Mouse (Mus musculus): ENCODE results near the gene Msantd2.

The Msantd2 gene

DNA sequence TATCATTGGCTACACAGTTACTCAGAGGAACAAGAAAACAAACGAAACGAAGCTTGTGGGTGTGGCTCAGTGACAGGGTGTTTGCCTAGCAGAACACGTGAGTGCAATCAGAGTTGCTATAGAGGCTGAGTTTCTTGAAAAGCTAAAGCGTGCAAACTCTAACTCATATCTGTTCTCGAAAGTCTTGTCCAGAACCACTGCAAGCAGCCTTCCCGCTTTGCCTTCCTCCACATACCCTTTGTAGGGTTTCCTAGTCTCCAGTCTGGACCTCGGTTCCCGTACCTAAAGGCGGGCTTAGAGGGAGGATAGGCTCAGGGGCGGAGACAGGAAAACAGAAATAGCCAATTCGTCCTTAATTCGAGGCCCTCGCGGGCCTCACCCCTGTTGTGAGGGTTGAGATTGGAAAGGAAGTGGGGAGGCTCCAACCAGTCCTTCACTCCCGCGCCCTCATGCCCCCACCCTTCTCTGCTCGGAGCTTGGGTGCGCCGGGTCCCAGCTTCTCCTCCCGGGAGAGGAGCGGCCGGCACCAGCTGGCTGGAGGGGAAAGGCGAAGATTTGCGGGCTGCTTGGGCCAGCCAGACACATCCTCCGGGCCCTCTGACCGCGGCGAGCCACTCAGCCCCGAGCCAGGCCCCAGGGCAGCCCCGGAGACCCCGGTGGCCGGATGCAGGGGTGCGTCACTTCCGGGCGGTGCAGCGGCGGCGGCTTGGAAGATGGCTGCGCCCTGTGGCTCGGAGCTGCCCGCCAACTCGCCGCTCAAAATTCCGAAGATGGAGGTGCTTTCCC is at the start of gene Msantd2:
Gene Msantd2, plus strand, starts transcription at position 709 of the 786 bp plus-strand sequence.
- DNase-seq: peak; percentile 92

DNA sequence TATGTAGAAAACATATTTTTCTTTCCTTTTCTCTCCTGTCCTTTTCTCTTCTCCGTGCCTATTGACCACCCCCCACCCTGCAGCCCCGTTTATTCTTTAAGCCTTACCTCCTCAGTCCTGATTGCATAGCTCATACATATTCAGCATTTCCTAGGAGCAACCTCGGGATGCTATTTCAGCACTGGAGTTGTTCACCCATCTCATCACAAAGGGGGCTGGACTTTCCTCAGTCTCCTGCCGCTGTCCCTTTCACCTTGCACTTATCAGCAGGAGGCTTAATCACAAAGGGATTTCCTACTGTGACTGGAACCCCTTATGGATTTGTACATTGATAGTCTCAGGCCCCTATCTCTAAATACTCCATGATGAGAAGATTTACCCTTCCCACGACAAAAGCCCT is 36.7 kb upstream of the Msantd2 start:
- no peak for DNase-seq

DNA sequence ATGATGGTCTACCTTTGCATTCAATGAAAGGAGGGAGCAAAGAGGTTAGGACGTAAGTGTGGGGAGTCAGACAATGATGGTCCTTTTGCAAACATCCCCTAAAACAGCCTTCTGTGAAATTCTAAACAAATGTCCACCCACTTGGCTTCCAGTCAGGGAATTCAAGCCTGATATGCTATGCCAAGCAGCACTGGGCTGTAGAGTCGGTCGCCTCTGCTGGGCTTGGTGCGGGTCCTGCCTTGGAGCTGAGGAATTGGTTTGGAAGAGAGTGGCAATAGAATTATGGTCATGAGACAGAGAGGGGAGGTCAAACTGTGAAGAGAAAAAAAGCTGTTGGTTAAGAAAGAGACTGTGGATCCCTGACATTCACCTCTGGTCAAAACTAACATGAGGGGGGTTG is 35.8 kb upstream of the Msantd2 start:
- no peak for DNase-seq

DNA sequence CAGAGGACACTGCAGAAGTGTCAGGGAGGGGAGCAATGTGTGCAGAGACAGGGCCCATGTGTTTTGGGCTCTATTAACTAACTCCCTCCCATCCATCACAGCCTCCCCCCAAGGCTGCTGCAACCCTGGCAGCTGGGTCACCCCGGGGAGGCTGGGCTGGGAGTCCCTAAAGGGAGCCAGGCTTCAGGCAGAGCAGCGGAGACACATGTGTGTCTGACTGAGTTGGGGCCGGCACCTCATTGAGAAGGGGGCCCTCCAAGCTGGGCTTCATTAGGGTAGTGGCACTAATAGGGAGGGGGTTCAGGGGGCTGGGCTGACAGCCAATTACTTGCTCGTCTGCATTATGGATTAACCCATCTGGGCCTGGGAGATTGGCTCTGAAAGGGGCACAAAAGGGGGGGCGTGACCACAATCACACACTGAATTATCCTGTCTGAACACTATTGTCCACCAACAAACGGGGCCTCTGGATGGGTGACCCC is 35.1 kb upstream of the Msantd2 start:
- peak; percentile 67 for DNase-seq

DNA sequence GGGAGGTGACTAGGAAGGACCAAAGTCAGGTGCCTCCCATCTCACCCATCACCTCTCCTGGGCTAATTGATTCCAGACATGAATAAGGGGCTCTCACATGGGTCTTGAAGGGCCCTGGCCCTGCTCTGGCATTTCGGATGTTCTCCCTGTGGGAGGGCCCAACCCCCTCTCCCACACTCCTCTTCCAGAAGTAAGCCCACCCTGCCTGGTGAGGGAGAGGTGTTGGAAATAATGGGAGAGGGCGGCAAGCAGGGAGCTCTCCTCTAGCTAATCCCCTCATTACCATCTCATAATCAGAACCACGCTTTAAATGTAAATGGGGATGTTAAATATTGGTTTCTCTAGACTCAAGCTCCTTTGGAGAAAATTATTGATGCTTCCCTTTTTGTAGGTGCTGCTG is 34.1 kb upstream of the Msantd2 start:
- DNase-seq: no peak

DNA sequence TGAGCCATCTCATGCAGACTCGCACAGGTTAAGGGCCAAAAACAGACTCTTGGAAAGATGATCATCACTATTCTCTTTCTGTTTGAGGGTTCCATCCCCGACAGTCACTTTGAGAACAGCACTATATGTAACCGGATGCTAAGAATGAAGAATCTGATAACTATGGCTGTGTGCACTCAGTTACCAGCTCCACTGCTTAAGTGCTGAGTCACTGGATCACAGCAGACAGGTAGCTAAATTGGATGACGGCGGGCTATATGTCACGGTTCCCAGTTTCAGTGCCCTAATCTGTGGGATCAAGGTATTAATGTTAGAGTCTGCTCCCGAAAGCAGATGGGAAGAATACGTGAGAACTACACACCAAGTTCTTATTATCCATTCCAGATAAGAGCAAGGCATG is 33.3 kb upstream of the Msantd2 start:
- no peak for DNase-seq

DNA sequence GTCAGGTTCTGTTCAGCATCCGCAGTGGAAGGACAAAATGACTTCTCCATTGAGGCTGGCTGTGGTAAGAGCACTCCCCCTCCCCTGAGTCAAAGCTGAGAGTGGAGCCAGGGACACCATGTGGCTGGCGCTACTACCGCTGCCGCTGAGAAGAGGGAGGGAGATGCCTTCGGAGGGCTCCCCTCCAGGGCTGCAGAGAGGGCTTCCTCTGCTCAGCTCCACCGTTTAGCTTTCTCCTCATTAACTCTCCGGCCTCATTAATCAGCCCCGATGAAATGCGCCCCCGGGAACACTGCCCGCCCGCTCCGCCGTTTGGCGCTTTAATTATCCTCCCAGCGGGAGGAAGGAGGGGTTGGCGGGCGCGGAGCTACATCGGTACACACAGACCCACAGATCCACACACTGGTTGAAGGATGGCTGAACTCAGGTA is 32.6 kb upstream of the Msantd2 start:
- peak; percentile 70 for DNase-seq

DNA sequence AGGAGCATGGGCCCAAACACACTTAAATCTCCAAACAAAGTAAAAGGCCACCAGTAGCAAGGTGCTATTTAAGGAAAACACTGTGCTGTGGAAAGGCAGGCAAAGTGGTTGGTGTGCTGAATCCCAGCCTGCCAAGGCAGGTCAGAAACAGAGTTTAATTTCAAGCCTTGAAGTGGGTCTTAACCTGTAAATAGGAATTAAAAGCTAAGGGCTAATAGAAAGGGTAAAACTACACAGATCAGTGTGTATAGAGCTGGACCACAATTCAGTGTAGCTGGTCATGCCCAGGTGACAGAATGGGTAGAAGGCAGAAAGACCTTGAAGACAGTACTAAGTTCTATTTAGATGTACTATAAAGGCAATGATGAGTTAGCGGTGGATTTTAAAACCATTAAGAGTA is 32.0 kb upstream of the Msantd2 start:
- no peak for DNase-seq

DNA sequence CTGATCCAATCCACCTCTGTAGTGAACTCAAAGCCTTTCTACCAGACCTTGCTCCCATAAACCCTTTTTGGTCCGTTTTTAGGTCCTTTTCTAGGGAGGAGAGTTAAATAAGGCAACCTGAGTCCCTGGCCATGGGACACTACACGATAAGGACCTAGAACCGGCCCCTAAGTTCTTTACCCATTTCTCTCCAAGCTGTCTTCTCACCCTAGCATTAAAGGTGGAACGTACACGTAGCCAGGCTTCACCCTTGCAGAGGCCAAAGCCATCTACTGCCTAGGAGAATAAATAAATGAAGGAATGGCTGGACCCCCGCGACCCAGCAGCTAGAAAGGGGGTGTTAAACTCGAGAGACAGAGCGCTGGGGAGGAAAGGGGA is 29.5 kb upstream of the Msantd2 start:
- no peak for DNase-seq

DNA sequence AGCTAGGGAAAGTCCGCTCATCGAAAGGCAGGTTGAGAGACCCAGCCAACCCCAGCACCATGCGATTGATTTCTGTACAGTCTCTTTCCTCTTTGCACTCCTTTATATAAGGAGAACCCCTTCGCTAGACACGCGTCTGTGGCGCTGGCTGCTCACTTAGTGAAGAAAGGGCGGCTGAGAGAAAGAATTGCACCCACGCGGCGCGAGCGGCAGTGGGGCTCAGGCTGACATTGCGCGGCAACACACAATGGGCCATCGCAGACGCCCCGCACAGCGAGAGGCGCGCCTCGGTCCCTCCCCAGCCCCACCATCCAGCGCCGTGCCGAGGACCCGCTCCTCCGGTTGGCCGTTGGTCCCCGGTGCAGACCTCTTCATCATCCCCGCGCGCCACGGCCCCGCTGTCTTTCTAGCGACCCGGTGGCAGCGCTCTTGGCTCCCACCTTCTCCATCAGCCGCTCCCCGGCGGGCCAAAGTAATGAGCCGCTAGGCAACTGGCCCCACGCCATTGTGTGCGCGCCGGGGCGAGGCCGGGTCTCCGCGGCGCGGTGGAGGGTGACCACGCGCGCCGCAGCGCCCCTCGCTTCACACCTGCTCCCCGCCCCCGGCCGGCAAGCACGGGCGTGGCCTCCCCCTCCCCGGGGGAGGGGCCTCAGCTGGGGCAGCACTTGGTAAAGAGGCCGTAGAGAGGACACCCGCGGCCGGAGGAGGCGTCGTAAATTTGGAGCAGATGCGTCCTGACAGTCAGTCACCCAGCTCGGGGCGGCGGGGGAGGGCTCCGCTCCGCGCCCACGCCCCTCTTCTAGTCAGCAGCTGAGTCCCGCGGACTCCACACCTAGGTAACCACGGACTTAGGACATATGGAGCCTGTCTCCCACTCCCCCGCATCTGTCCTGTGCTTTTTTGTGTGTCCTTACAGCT is 28.8 kb upstream of the Msantd2 start:
- peak; percentile 76 for DNase-seq

DNA sequence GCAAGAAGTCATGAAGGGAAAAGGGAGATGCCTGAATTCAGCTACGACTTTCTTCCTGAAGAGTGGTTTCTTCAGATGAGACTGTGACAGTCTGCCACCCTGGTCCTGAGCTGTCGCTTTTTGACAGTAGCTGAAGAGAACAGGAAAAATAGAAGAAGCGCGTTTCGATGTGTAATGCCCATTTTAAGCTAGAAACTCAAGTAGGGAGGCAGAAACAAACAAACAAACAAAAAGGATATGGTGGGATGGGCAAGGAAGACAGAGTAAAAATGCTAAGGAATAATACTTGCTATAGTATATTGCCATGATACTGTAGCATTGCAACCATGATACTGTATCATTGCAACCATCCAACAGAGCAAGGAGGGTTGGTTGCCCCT is 28.2 kb upstream of the Msantd2 start:
- DNase-seq: no peak

DNA sequence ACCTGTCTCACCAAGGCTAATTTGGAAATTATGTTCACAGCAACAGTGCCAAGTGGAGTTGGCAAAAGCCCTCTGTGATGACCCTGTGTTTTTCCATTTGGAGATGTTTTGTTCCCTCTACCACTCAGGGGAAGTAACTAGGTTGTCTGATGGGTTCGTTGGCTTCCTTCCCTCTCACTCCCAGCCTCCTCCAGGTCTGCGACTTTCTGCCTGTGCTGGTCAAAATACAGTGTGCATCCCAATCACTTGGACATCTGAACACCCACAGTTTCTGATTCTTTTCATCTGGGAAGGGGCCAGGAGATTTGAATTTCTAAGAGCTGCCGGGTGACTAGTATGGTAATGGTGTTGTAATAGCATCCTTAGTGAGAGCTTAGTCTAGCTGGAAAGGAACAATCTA is 27.5 kb upstream of the Msantd2 start:
- DNase-seq: no peak

DNA sequence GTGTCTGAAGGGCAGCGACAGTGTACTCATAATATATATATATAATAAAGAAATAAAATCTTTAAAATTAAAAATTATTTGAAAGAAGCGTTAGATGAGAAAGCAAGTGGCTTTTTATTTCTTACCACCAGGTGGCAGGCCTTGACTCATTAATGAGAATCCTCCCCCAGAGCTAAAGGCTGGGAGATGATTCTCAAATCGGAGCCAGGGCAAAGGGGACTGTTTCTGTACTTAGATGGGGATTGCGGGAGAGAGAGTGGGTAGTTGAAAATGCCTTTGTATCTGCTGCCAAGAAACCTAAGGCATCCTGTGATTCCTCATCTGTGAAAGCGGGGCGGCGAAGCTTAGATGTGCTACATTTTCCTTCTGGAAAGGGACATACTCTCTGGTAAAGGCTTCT is 26.4 kb upstream of the Msantd2 start:
- peak; percentile 85 for DNase-seq

DNA sequence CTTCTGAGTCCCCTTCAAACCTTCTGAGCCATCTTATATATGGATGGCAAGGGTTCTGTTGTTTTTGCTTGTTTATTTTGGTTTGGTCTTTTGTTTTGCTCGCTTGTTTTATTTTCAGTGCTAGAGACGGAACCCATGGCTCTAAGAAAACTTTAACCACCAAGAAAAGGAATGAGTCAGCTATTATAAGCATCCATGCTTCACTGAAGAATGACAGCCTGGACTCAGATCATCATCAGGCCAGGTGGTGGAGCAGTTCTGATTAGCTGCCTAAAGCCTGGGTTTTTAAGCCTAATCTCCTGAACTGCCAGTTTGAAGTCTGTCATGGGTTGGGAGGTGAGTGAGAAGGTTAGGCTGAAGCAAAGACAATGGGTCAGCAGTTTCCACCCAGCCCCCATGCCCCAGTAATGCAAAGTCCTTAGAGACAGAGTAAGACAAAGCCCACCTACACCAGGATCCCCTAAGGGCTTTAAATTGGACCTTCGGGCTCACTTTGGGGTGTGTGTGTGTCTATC is 15.5 kb upstream of the Msantd2 start:
- DNase-seq: no peak

DNA sequence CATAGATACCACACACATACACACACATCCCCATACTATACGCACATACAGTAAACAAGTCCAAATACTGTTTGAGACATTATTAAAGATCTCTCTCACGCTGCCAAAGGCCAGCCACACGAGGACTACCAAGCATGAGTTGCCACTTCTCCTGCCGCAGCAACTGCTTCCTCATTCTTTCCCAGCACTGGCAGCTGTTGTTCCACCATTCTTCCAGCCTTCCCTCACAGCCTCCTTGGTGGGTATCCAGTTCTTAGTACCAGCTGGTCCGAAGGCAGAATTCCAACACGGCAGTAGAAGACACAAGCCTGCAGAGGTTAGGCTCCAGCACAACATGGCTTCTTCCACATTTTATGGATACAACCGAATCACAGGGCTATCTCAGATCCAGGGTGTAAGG is 14.2 kb upstream of the Msantd2 start:
- DNase-seq: no peak

DNA sequence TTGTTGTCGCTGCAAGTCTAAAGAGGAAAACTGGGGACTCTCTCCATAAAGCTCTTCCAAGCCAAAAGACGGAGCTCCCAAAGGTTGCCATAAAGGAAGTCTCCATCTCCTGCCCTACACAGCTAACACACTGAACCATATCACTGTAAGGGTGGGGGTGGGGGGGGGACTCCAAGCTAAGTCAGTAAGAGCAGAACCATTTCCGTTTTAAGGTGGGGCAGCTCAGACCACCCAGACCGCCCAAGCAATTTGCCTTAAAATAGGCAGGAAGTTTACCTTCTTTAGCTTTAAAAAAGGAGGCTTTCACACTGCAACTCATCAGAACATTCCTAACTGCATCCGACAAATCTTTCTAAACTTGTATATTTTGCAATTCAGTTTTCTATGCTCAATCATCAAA is 4.0 kb upstream of the Msantd2 start:
- DNase-seq: no peak

DNA sequence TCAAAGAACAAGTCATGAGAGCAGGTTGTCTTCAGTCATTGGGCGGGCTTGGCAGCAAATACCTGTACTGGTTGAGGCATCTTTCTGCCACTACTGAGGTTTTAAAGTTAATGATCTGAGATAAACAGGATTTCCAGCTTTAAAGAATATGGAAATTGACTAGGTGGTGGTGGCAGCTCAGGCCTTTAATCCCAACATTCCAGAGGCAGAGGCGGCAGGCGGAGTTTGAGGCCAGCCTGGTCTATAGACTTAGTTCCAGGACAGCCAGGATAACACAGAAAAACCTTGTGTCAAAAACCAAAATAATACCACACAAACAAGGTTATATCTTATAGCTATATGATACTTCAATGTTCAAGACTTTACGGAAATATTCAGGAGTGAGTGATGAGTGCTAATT is 1.1 kb upstream of the Msantd2 start:
- no peak for DNase-seq

DNA sequence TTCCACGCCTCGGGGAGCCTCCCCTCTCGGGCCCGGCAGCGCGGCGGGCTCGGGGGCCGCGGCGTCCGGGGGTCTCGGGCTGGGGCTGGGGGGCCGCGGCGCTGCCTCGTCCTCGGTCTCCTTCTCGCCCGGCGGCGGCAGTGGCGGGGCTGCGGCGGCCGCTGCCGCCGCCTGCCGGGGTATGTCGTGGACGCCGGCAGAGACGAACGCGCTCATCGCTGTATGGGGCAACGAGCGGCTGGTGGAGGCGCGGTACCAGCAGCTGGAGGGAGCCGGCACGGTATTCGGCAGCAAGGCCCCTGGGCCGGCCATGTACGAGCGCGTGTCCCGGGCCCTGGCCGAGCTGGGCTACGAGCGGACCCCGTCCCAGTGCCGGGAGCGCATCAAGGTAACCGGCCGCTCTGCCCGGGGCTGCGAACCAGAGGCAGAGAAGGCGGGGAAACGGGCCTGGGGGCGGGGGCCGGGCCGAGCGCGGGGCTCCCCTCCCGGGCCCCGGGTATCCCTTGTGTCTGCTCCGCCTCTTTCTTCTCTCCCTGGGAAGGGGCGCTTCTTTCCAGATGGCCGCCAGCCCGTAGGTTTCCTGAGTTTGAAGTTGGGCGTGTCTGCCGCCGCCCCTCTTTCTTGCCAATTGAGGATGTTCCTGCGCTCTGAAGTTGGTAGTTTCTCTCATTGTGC is 464 bp downstream of the Msantd2 start:
- DNase-seq: peak; percentile 85

DNA sequence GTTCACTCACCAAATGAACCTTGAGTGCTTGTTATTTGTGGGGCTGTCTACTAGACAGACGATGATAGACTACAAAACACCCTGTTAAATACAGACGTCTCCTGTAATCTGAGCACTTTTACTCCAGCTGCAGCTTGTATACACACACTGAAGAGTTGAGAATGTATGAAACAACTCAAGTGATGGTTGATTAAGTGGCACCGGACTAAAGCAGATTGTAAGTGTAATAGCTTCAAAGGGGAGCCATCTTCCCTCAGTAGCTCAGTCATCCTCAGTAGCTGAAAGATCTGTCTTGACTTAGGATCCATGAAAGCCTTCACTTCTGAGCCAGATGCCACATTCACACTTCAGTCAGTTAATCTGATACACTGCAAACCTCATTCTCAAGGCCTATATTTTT is 6.6 kb downstream of the Msantd2 start:
- no peak for DNase-seq

DNA sequence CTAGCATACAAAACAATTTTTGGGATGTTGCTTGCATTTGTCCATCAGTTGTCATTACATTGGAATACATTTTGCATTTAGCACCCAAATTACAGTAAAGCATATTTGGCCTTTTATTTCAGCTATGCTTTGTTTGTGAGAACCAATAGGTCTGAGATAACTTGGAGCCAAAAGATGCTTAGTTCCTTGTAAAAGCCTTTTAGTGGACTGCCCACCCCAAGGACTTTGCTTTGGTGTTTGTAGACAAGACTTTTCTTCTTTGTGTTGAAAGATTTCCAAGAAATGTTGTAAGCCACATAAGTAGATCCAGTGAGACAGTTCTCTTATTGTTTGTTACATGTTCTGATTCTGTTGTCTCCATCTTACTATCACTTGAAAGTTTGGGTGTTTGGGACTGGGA is 7.2 kb downstream of the Msantd2 start:
- no peak for DNase-seq

DNA sequence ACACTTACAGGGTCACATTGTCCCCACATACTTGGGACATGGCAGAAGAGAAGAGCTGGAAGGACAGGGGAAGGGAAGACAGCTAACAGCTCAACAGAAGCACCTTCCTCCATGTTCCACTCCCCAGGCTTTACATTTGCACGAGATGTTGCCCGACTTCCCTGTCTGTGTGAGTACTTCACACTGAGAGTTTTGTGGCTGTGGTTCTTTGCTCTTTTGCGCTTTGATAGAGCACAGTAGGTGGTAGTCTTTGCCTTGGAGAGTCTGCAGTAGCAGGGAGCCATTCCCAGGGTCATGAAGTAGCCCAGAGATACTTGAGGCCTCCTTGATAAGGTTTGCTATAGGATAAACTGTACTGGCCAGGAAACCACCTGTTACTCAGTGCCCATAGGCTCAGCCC is 11.1 kb downstream of the Msantd2 start:
- DNase-seq: no peak

DNA sequence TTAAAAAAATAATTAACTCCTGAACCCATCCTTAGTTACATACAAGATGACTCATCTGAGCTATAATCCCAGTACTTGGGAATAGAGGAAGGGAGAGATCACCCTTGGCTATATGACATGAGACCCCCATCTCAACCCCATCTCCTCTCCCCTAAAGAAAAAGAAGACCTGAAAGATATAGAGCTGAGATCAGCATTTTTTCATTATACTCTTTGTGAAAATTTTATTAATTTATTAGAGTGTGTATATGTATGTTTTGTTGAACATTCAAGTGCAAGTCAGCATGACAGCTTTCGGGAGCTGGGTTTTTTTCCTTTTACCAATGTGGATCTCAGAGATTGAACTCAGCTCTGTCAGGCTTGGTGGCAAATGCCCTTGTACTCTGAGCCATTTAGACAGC is 12.1 kb downstream of the Msantd2 start:
- no peak for DNase-seq

DNA sequence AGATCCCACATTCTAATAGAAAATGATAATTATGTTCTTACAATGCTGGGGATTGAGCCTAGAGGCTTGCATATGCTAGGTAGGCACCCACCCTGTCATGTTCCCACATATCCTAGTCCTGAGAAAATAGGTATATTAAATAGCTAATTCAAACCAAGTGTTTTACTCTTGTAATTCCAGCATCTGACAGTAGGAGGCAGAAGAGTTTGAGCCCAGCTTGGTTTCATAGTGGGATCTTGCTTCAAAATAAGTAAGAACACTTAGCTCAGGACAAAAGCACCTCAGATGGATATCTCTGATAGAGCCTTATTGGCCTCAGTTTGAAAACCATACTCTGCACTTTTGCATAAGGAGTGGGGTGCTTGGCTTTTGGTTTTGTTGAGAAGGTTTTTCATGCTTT is 15.2 kb downstream of the Msantd2 start:
- DNase-seq: no peak
